Mouse (Mus musculus) testis, postnatal 10 days (tissue): ENCODE data around the gene Prdm9.
"Not testable (repeated sequence)": the region's sequence is repeated elsewhere in the genome, so short reads cannot be mapped to it uniquely, and the experiment has no call there.

ENCODE experiments used
- DNase-seq: peaks from one replicate; pipeline ENCODE4 v3.0.0; 2021; ENCODE audit warnings: low spot score

The Prdm9 gene

GRCm38 (mm10) chr17:15564014-15564927 lies at the start of gene Prdm9:
Gene Prdm9 (minus strand): TSS chr17:15564354.
- DNase-seq: peak; percentile 99

GRCm38 (mm10) chr17:15599496-15599895 lies 35.3 kb upstream of the Prdm9 start:
- no peak for DNase-seq

GRCm38 (mm10) chr17:15591216-15591881 lies 27.2 kb upstream of the Prdm9 start:
- no peak for DNase-seq

GRCm38 (mm10) chr17:15588116-15588515 lies 24.0 kb upstream of the Prdm9 start:
- DNase-seq: no peak

- no peak for DNase-seq
Measured at GRCm38 (mm10) chr17:15585691-15586090, 21.5 kb upstream of the Prdm9 start.

GRCm38 (mm10) chr17:15583071-15583470 lies 18.9 kb upstream of the Prdm9 start:
- DNase-seq: no peak

GRCm38 (mm10) chr17:15580072-15580447 lies 15.9 kb upstream of the Prdm9 start:
- DNase-seq: no peak

- no peak for DNase-seq
Measured at GRCm38 (mm10) chr17:15579410-15580071, 15.4 kb upstream of the Prdm9 start.

GRCm38 (mm10) chr17:15577291-15577694 lies 13.1 kb upstream of the Prdm9 start:
- DNase-seq: no peak

GRCm38 (mm10) chr17:15575056-15575455 lies 10.9 kb upstream of the Prdm9 start:
- no peak for DNase-seq

GRCm38 (mm10) chr17:15566908-15567307 lies 2.8 kb upstream of the Prdm9 start:
- DNase-seq: no peak

- DNase-seq: no peak
Measured at GRCm38 (mm10) chr17:15564928-15565300, 760 bp upstream of the Prdm9 start.

GRCm38 (mm10) chr17:15559946-15560345 lies 4.2 kb downstream of the Prdm9 start:
- no peak for DNase-seq

- DNase-seq: no peak
Measured at GRCm38 (mm10) chr17:15549713-15550112, 14.4 kb downstream of the Prdm9 start.

- DNase-seq: no peak
Measured at GRCm38 (mm10) chr17:15546440-15546839, 17.7 kb downstream of the Prdm9 start.

GRCm38 (mm10) chr17:15543868-15544267 lies 20.3 kb downstream of the Prdm9 start:
- DNase-seq: not testable (repeated sequence)

GRCm38 (mm10) chr17:15540309-15540708 lies 23.8 kb downstream of the Prdm9 start:
- no peak for DNase-seq

- DNase-seq: peak; percentile 45
Measured at GRCm38 (mm10) chr17:15536457-15536904, 27.7 kb downstream of the Prdm9 start.

- DNase-seq: no peak
Measured at GRCm38 (mm10) chr17:15535943-15536342, 28.2 kb downstream of the Prdm9 start.

GRCm38 (mm10) chr17:15535162-15535800 lies 28.9 kb downstream of the Prdm9 start:
- no peak for DNase-seq

GRCm38 (mm10) chr17:15530141-15530540 lies 34.0 kb downstream of the Prdm9 start:
- peak; percentile 56 for DNase-seq

GRCm38 (mm10) chr17:15528887-15529286 lies 35.3 kb downstream of the Prdm9 start:
- DNase-seq: no peak
